Mouse (Mus musculus) kidney, adult 2 months (tissue): ENCODE results near the gene Timeless.

ENCODE experiments used
- CTCF ChIP-seq: fragments of 200-500 bp; conservative IDR thresholded peaks from 2 replicates; pipeline ENCODE4 v1.5.1; 2011; ENCODE audit warnings: low read depth, mild to moderate bottlenecking, control low read depth, low read length, moderate library complexity, mixed read lengths; ENCODE audit not compliant: insufficient read depth, insufficient read length
- POLR2A ChIP-seq: fragments of 200-500 bp; IDR thresholded peaks from one replicate; pipeline ENCODE4 v1.6.1; 2011; ENCODE audit warnings: low read depth, low read length, control low read depth

DNA sequence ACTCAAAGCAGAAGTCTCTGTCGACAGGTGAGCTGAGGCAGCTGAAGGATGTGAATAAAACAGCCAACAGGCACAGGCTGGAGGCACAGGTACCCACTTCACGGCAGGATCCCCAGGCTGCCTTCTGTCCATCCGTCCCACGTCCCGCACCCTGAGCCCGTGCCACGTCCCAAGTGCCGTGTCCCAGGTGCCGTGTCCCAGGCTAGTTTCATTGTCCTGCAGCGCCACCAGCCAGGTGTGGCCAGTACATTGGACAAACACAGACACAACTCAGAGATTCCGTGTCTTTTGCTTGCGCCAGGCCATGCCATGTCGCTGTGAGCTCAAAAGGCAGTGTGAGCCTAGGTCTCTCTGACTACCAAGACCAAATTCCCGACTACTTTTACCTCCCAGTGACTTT is 49.8 kb downstream of the Timeless start:
- TF ChIP-seq CTCF (no peak), POLR2A (no peak)
